Mouse (Mus musculus) liver, embryonic 14.5 days (tissue): Measurements from ENCODE around the gene Gak. TPM values are rescaled to one million over a fixed set of nuclear protein-coding genes. Genes with fewer than 3 reads are reported as not detected.

Experiments used
- ATAC-seq: fragments of 200-750 bp; cut with Nextera tagmentation; 2 replicates; pipeline ENCODE4 v1.8.0; 2017; ENCODE audit warnings: moderate number of reproducible peaks, mild to moderate bottlenecking, moderate library complexity; ENCODE audit not compliant: insufficient read depth
- DNase-seq, 3 experiments: peaks; one replicate each; pipeline ENCODE4 v3.0.0-alpha.2; 2012 to 2013; ENCODE audit warnings: low read depth in 3 of 3, low spot score in 3 of 3
- H3K27ac ChIP-seq: fragments of 300-500 bp; sonication (generic); 2 replicates; pipeline ENCODE4 v1.5.1; 2014; ENCODE audit warnings: moderate library complexity, mild to moderate bottlenecking, control low read depth, inconsistent platforms
- H3K27me3 ChIP-seq: fragments of 300-500 bp; sonication (generic); 2 replicates; pipeline ENCODE4 v1.6.1; 2014; ENCODE audit warnings: mild to moderate bottlenecking, low read length, moderate library complexity; ENCODE audit not compliant: control insufficient read depth, insufficient read depth
- H3K36me3 ChIP-seq: fragments of 300-500 bp; sonication (generic); replicated peaks from 2 replicates; pipeline ENCODE4 v1.6.1; 2014; ENCODE audit warnings: low read depth; ENCODE audit not compliant: control insufficient read depth, insufficient read depth
- H3K4me1 ChIP-seq, 2 experiments: fragments of 200-500 bp in 1 of 2; fragments of 300-500 bp in 1 of 2; sonication (generic) in 1 of 2; replicated peaks; 2 replicates each; pipeline ENCODE4 v1.6.1; 2012 to 2014; ENCODE audit warnings: antibody characterized with exemption in 1 of 2, inconsistent platforms in 1 of 2, low read length in 1 of 2; ENCODE audit not compliant: control insufficient read depth in 2 of 2, insufficient read depth in 2 of 2
- H3K4me2 ChIP-seq: fragments of 300-500 bp; sonication (generic); 2 replicates; pipeline ENCODE4 v1.6.1; 2014; ENCODE audit warnings: low read depth, mild to moderate bottlenecking, control low read depth, moderate library complexity
- H3K4me3 ChIP-seq, 2 experiments: fragments of 200-500 bp in 1 of 2; fragments of 300-500 bp in 1 of 2; sonication (generic) in 1 of 2; 2 replicates each; pipeline ENCODE4 v1.5.1; 2012 to 2014; ENCODE audit warnings: low read depth in 2 of 2, low read length in 2 of 2, mild to moderate bottlenecking in 2 of 2, control low read depth in 1 of 2, inconsistent platforms in 1 of 2, moderate library complexity in 1 of 2; ENCODE audit not compliant: insufficient read depth in 1 of 2
- H3K9ac ChIP-seq: fragments of 300-500 bp; sonication (generic); replicated peaks from 2 replicates; pipeline ENCODE4 v1.6.1; 2014; ENCODE audit warnings: mild to moderate bottlenecking, control low read depth, moderate library complexity
- H3K9me3 ChIP-seq: fragments of 300-500 bp; sonication (generic); 2 replicates; pipeline ENCODE4 v1.6.1; 2016; ENCODE audit warnings: low read length, mixed read lengths; ENCODE audit not compliant: control insufficient read depth
- CTCF ChIP-seq: IDR thresholded peaks from 2 replicates; pipeline ENCODE4 v1.5.1; 2016; ENCODE audit warnings: antibody characterized with exemption, low read depth, control low read depth
- EP300 ChIP-seq: IDR thresholded peaks from 2 replicates; pipeline ENCODE4 v1.6.1; 2016; ENCODE audit warnings: antibody characterized with exemption, low read depth
- WGBS: fragments of 180-500 bp; shearing (Covaris S2); extraction: QIAGEN DNeasy Blood & Tissue Kit; methylation state at CpG from one replicate; pipeline ENCODE4 v1.1.7; 2014; ENCODE audit not compliant: insufficient replicate concordance; 5-methylcytosine and 5-hydroxymethylcytosine counted together
- polyA plus RNA-seq, 2 experiments: library from polyadenylated mRNA; depleted of rRNA in 1 of 2; stranded (reverse) in 1 of 2; unstranded in 1 of 2; fragments of >200 nt; fragmentation: Nextera tagmentation in 1 of 2; extraction: Ambion mirVana in 1 of 2; gene quantifications; 2 replicates each; pipeline versions ENCODE4 v1.2.1 to v1.2.3; 2012 to 2014

Gak gene
- polyA plus RNA-seq, 2 experiments = 20.7 to 22.6 TPM

- Histone ChIP-seq H3K4me3 (peak within 1 kb of the TSS; percentile 63 to 82), H3K9ac (peak within 1 kb of the TSS; percentile 84), H3K36me3 (peaks cover 19% of the 10 kb centered on the region), H3K9me3 (no peaks in the 10 kb centered on the region), H3K4me1 (peaks cover 8 to 22% of the 10 kb centered on the region in 2 experiments), H3K27ac (peak within 1 kb of the TSS; percentile 62), H3K27me3 (no peaks in the 10 kb centered on the region), H3K4me2 (peak within 1 kb of the TSS; percentile 90)
- DNase-seq (peak; percentile 61 to 75 (median 63)), ATAC-seq (peak; percentile 73)
- TF ChIP-seq CTCF (peak; percentile 86), EP300 (no peak)
- WGBS = 5% methylated on average over 43 of the region's 43 CpGs
Observed at GRCm38 (mm10) chr5:108668977-108669936, 39.7 kb upstream of the Gak start, which contains the start of gene Dgkq. TSS of gene Dgkq (minus strand) at chr5:108669672.

GRCm38 (mm10) chr5:108668387-108668932, 38.9 kb upstream of the Gak start:
- Histone ChIP-seq H3K9ac (peak overlapping the region; percentile 84), H3K4me2 (peak overlapping the region; percentile 90), H3K4me3 (peak overlapping the region; percentile 63 to 82), H3K4me1 (peaks cover 4 to 15% of the 10 kb centered on the region in 2 experiments), H3K27me3 (no peaks in the 10 kb centered on the region), H3K36me3 (peaks cover 14% of the 10 kb centered on the region), H3K9me3 (no peaks in the 10 kb centered on the region), H3K27ac (no peak overlapping the region)
- ATAC-seq (no peak), DNase-seq (no peak)
- TF ChIP-seq CTCF (no peak), EP300 (no peak)
- 12% methylated on average over 3 of the region's 3 CpGs for WGBS

GRCm38 (mm10) chr5:108667370-108667769, 37.8 kb upstream of the Gak start:
- H3K9me3 ChIP-seq = no peaks in the 10 kb centered on the region
- H3K27ac ChIP-seq = no peak overlapping the region
- DNase-seq (no peak), ATAC-seq (no peak)
- no peak overlapping the region for H3K4me2 ChIP-seq
- peaks cover 2% of the 10 kb centered on the region; the same call in 1 of the 2 replicates for H3K27me3 ChIP-seq
- peaks cover 4 to 13% of the 10 kb centered on the region in 2 experiments for H3K4me1 ChIP-seq
- H3K36me3 ChIP-seq = peaks cover 10% of the 10 kb centered on the region
- no peak overlapping the region for H3K4me3 ChIP-seq
- TF ChIP-seq EP300 = no peak
- TF ChIP-seq CTCF = no peak
- no peak overlapping the region for H3K9ac ChIP-seq
- 80% methylated on average over 2 of the region's 2 CpGs for WGBS

GRCm38 (mm10) chr5:108665066-108665465, 35.5 kb upstream of the Gak start:
- ATAC-seq (no peak), DNase-seq (no peak)
- Histone ChIP-seq H3K9ac (no peak overlapping the region), H3K4me1 (peaks cover 4 to 16% of the 10 kb centered on the region in 2 experiments), H3K4me2 (no peak overlapping the region), H3K27me3 (peaks cover 2% of the 10 kb centered on the region; the same call in 1 of the 2 replicates), H3K9me3 (no peaks in the 10 kb centered on the region), H3K36me3 (no peaks in the 10 kb centered on the region), H3K27ac (no peak overlapping the region), H3K4me3 (no peak overlapping the region)
- WGBS = 25% methylated on average over 3 of the region's 3 CpGs
- no peak for TF ChIP-seq CTCF
- no peak for TF ChIP-seq EP300

GRCm38 (mm10) chr5:108662772-108663171, 33.2 kb upstream of the Gak start:
- DNase-seq = no peak
- TF ChIP-seq EP300 (no peak), CTCF (no peak)
- Histone ChIP-seq H3K9ac (no peak overlapping the region), H3K27me3 (peaks cover 2% of the 10 kb centered on the region; the same call in 1 of the 2 replicates), H3K27ac (no peak overlapping the region), H3K4me1 (peaks cover 0 to 12% of the 10 kb centered on the region in 2 experiments; a peak in 3 of 4 replicates), H3K4me2 (no peak overlapping the region), H3K9me3 (no peaks in the 10 kb centered on the region), H3K4me3 (no peak overlapping the region), H3K36me3 (no peaks in the 10 kb centered on the region)
- ATAC-seq = no peak
- 65% methylated on average over 4 of the region's 4 CpGs for WGBS
